Mouse (Mus musculus) midbrain, postnatal 0 days (tissue): ENCODE measurements around the gene Clec2l. TPM values are rescaled to one million over a fixed set of nuclear protein-coding genes. Genes with fewer than 3 reads are reported as not detected.
A peak's percentile ranks its signal among the peaks of the same experiment; 100 is the strongest.

Source experiments
- ATAC-seq: fragments of 200-750 bp; cut with Nextera tagmentation; 2 replicates; pipeline ENCODE4 v1.8.0; 2017; ENCODE audit warnings: moderate number of reproducible peaks, mild to moderate bottlenecking, moderate TSS enrichment, moderate library complexity; ENCODE audit not compliant: low FRiP score
- DNase-seq: peaks from one replicate; pipeline ENCODE4 v3.0.0-alpha.2; 2015; ENCODE audit warnings: low spot score
- H3K27ac ChIP-seq: fragments of 300-500 bp; sonication (generic); 2 replicates; pipeline ENCODE4 v1.5.1; 2014; ENCODE audit warnings: low read depth, mild to moderate bottlenecking, low read length, mixed read lengths
- H3K27me3 ChIP-seq: fragments of 300-500 bp; sonication (generic); 2 replicates; pipeline ENCODE4 v1.6.1; 2014; ENCODE audit warnings: low read length, control low read depth, mixed read lengths; ENCODE audit not compliant: insufficient read depth
- H3K36me3 ChIP-seq: fragments of 300-500 bp; sonication (generic); 2 replicates; pipeline ENCODE4 v1.6.1; 2014; ENCODE audit warnings: low read length, control low read depth, mixed read lengths; ENCODE audit not compliant: insufficient read depth
- H3K4me1 ChIP-seq: fragments of 300-500 bp; sonication (generic); 2 replicates; pipeline ENCODE4 v1.6.1; 2014; ENCODE audit warnings: mild to moderate bottlenecking, control low read depth, antibody characterized with exemption, low read length, mixed read lengths; ENCODE audit not compliant: insufficient read depth
- H3K4me2 ChIP-seq: fragments of 300-500 bp; sonication (generic); 2 replicates; pipeline ENCODE4 v1.6.1; 2014; ENCODE audit warnings: low read depth, mild to moderate bottlenecking, low read length, mixed read lengths; ENCODE audit not compliant: poor library complexity, severe bottlenecking
- H3K4me3 ChIP-seq: fragments of 300-500 bp; sonication (generic); 2 replicates; pipeline ENCODE4 v1.5.1; 2014; ENCODE audit warnings: low read depth, mild to moderate bottlenecking, low read length, moderate library complexity
- H3K9ac ChIP-seq: fragments of 300-500 bp; sonication (generic); replicated peaks from 2 replicates; pipeline ENCODE4 v1.6.1; 2014; ENCODE audit warnings: mild to moderate bottlenecking, low read length, moderate library complexity, mixed read lengths; ENCODE audit not compliant: poor library complexity, severe bottlenecking
- H3K9me3 ChIP-seq: fragments of 300-500 bp; sonication (generic); 2 replicates; pipeline ENCODE4 v1.6.1; 2016; ENCODE audit warnings: low read length, control low read depth
- CTCF ChIP-seq: IDR thresholded peaks from 2 replicates; pipeline ENCODE4 v1.5.1; 2016; ENCODE audit warnings: antibody characterized with exemption, mild to moderate bottlenecking
- WGBS: fragments of 180-500 bp; shearing (Covaris S2); extraction: QIAGEN DNeasy Blood & Tissue Kit; methylation state at CpG from one replicate; pipeline ENCODE4 v1.1.7; 2014; 5-methylcytosine and 5-hydroxymethylcytosine counted together
- polyA plus RNA-seq: library from polyadenylated mRNA; unstranded; fragments of >200 nt; fragmentation: Nextera tagmentation; extraction: Ambion mirVana; gene quantifications from 2 replicates; pipeline ENCODE4 v1.2.1, GENCODE M21; 2015
- total RNA-seq: library from RNA; depleted of rRNA; stranded (reverse); fragments of >200 nt; gene quantifications from 2 replicates; pipeline ENCODE4 v1.2.3, GENCODE M21; 2014

Gene Clec2l
- total and polyA plus RNA-seq, 2 experiments from 2014 or later, result 49.2 to 123 TPM

DNA sequence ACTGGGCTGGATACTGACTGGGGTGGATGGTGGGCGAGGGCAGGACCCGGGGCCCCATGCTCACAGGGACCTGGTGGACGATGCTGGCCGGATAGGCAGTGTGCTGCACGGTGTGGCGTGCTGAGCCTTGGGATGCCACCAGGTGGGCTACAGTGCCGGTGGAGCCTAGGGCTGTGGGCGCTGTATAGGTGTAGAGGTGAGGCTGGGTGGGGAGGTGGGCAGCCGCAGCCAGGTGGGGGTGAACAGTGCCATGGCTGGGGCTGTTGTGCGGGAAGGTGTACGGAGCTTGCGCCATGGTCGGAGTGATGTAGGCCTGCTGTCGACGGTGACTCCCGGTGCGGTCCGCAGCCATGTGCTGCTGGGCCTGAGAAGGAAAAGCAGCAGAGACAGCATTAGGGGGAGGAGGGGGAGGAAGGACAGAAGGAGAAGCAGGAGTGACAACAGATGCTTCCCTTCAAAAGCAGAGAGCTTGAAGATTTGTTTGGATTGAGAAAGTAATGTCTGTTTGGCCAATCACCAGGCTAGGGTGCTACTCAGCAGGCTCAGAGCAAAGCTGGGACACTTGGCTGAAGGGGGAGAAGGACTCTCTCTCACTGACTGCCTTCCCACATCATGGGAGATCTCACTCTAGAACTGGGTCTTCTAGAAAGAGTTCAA lies 35.5 kb downstream of the Clec2l start:
- Histone ChIP-seq H3K36me3 (peaks cover 66% of the 10 kb centered on the region), H3K4me2 (no peak overlapping the region), H3K27ac (no peak overlapping the region), H3K9ac (no peak overlapping the region), H3K27me3 (no peaks in the 10 kb centered on the region), H3K4me3 (no peak overlapping the region), H3K9me3 (no peaks in the 10 kb centered on the region), H3K4me1 (no peaks in the 10 kb centered on the region)
- TF ChIP-seq CTCF, result no peak
- ATAC-seq, result no peak
- DNase-seq, result no peak
- WGBS, result 94% methylated on average over 18 of the region's 18 CpGs

DNA sequence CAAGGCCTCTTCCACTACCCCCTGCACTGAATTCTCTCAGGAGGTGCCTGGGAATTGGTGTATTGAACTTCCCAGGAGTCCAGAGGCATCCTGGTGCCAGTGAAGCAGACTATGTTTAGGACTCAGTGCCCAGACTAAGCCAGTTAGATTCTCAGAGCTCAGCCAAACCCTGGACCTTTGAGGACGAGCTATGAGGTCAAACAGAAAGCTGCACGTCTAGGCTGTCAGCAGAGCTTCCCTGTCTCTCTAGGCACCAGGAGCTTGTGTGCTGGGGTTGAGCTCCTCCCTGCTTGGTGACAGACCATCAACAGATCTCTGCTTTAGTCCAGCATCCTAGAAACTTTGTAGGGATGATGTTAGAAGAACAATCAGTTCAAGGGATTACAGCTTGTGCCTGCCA lies 38.6 kb downstream of the Clec2l start:
- Histone ChIP-seq H3K4me3 (no peak overlapping the region), H3K9ac (no peak overlapping the region), H3K27me3 (no peaks in the 10 kb centered on the region), H3K9me3 (no peaks in the 10 kb centered on the region), H3K27ac (no peak overlapping the region), H3K36me3 (peaks cover 52% of the 10 kb centered on the region), H3K4me1 (no peaks in the 10 kb centered on the region), H3K4me2 (no peak overlapping the region)
- DNase-seq, result no peak
- 61% methylated on average over 2 of the region's 2 CpGs for WGBS
- no peak for ATAC-seq
- TF ChIP-seq CTCF, result no peak

DNA sequence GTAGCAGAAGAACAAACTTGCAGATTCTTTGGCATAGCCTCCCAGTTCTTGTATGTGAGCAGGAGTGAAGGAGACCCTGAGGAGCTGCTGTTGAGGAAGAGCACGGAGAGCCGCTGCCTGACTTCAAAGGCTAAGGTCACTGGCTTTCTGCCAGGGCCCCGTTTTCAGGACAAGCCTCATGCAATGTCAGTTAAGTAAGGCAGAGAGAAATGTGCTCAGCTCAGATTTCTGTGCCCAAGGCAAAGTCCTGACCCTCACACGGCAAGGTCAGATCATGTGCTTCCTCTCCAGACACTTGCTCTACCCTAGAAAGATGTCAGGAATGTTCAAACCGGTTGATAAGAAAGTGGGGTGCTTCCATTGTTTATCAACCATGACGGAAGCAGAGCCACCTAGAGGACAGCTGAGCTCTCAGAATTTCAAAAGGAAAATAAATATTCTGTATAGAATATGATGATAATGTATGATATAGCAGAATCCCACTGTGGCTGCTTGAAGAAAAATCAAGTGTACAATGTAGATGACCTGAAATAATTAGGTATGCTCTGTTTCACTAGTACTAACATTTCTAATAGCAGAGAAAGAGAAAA lies 40.0 kb downstream of the Clec2l start:
- H3K4me3 ChIP-seq, result no peak overlapping the region
- peak; percentile 54 for TF ChIP-seq CTCF
- H3K27me3 ChIP-seq, result no peaks in the 10 kb centered on the region
- ATAC-seq (no peak), DNase-seq (no peak)
- H3K9me3 ChIP-seq, result no peaks in the 10 kb centered on the region
- 52% methylated on average over 6 of the region's 6 CpGs for WGBS
- H3K9ac ChIP-seq, result no peak overlapping the region
- no peaks in the 10 kb centered on the region for H3K4me1 ChIP-seq
- H3K36me3 ChIP-seq, result peaks cover 49% of the 10 kb centered on the region
- no peak overlapping the region for H3K4me2 ChIP-seq
- no peak overlapping the region for H3K27ac ChIP-seq

DNA sequence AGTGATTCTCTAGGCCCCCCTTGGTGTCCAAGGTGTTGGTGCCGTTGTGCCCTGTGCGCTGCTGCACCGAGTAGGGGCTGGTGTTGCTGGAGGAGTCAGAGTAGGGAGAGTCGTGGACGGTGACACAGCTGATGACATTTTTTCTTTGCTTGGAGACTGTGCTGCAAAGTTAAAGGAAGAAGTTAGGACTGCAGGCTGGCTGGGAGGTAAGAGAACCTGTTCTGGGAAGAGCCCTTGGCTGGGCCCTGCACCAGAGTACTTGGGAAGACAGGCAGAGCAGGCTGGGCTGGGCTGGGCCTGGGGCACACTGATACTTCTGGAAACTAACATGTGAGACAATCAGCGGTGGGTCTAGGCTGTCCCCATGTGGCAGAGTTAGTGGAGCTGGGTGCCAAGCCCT lies 40.7 kb downstream of the Clec2l start:
- 91% methylated on average over 6 of the region's 6 CpGs for WGBS
- ATAC-seq, result no peak

DNA sequence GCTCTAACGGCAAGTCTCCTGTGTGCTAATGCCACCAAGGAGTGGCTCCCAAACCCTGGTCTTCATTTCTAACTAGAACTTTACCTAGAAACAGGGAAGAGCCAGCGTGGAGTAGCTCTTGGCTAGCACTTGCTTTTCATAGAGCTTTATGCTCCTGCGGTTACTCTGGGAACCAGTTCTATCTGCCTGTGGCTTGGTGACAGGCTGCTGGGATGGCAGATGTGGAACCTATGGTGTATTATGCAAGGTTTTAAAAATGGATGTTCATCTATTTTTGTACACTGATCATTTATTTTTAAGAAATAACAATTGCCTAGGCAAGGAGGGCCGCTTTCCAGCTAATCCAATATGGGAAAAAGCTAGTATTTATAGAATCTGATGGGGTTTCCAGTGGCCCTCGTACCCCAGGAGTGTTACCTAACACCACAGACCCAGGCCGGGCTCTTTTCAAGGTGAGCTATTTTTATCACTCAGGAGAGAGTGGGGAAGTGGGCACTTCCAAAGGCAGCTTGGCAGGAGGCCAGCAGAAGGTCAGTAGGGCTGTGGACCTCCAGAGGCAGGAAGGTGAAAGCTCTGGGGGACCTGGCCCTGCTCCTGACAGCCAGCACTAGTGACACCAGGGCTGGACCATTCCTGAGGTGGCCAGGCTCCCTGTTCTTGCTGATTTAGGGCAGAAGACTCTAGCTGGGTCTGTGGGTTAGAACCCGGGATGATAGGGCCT lies 41.6 kb downstream of the Clec2l start:
- no peaks in the 10 kb centered on the region for H3K9me3 ChIP-seq
- 90% methylated on average over 7 of the region's 7 CpGs for WGBS
- no peaks in the 10 kb centered on the region for H3K27me3 ChIP-seq
- no peak for DNase-seq
- H3K4me3 ChIP-seq, result no peak overlapping the region
- H3K4me1 ChIP-seq, result no peaks in the 10 kb centered on the region
- ATAC-seq, result no peak
- H3K36me3 ChIP-seq, result peaks cover 38% of the 10 kb centered on the region
- H3K9ac ChIP-seq, result no peak overlapping the region
- TF ChIP-seq CTCF, result no peak
- H3K27ac ChIP-seq, result no peak overlapping the region
- no peak overlapping the region for H3K4me2 ChIP-seq

More for the DNA sequence above, 40.7 kb downstream of the Clec2l start:
- Histone ChIP-seq H3K27ac (no peak overlapping the region), H3K9me3 (no peaks in the 10 kb centered on the region), H3K9ac (no peak overlapping the region), H3K4me3 (no peak overlapping the region), H3K4me2 (no peak overlapping the region), H3K36me3 (peaks cover 45% of the 10 kb centered on the region), H3K4me1 (no peaks in the 10 kb centered on the region), H3K27me3 (no peaks in the 10 kb centered on the region)
- no peak for TF ChIP-seq CTCF
- no peak for DNase-seq

DNA sequence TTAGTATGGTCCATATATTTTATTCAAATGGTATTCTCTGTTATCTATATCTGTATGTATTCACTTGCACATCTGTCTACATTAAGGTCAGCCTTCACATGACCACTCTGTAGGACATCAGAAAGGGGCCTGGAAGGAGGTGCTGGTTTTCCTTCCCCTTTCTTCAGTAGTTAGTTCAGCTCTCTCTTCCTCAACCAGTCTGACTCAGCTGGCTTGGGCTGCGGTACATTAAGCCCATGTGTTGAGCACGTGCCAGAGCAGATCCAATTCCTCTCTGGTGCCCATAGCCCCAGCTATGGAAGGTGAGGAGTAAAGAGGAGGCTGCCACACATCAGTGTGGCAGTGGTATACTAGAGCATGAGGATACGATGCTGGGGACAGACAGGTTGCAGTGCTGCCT lies 47.6 kb downstream of the Clec2l start:
- TF ChIP-seq CTCF, result no peak
- no peaks in the 10 kb centered on the region for H3K4me1 ChIP-seq
- H3K9ac ChIP-seq, result no peak overlapping the region
- no peak overlapping the region for H3K4me2 ChIP-seq
- no peak overlapping the region for H3K4me3 ChIP-seq
- H3K9me3 ChIP-seq, result no peaks in the 10 kb centered on the region
- 93% methylated on average over 3 of the region's 3 CpGs for WGBS
- ATAC-seq (no peak), DNase-seq (no peak)
- H3K27me3 ChIP-seq, result no peaks in the 10 kb centered on the region
- H3K27ac ChIP-seq, result no peak overlapping the region
- peaks cover 45% of the 10 kb centered on the region for H3K36me3 ChIP-seq
